Mouse (Mus musculus) cerebellum, postnatal 4 days (tissue): ENCODE results near the gene Stat1.

Experiments
- DNase-seq, 2 experiments: peaks; one replicate each; pipeline ENCODE4 v3.0.0; 2022; ENCODE audit warnings: low spot score in 2 of 2, mixed read lengths in 1 of 2

Stat1 gene

DNA sequence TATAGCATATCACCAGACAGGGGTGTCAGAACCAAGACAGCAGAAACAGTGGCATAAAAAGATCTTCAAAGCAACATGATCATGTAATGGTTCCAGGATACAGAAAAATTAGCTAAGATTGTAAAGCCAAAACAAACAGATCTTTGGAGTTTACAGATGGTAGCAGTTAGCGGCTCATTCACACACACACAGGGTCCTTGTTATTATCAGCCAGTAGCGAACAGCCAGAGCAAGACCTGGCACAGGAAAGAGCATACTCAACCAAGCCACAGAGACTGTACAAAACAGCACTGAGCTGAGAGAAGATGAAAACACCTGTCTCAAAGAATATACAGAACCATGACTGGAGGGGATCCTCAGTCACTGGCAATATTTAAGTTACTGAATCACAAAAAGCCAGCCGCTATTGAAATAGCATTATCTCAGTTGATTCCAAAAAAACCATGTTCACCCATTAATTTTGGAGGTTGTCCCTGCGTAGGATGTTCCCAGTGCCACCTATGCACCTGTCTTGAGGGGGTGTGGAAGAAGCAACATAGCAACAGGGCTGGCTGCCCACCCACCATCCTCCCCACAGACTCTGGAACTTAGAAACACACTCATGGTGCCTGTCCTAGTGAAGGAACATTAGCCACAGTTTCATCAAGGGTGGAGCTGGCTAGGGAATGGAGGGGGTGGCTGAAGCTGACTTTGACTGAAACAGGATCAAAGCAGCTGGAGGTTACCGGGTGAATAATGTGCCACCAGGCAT lies 44.6 kb downstream of the Stat1 start:
- DNase-seq, result no peak

DNA sequence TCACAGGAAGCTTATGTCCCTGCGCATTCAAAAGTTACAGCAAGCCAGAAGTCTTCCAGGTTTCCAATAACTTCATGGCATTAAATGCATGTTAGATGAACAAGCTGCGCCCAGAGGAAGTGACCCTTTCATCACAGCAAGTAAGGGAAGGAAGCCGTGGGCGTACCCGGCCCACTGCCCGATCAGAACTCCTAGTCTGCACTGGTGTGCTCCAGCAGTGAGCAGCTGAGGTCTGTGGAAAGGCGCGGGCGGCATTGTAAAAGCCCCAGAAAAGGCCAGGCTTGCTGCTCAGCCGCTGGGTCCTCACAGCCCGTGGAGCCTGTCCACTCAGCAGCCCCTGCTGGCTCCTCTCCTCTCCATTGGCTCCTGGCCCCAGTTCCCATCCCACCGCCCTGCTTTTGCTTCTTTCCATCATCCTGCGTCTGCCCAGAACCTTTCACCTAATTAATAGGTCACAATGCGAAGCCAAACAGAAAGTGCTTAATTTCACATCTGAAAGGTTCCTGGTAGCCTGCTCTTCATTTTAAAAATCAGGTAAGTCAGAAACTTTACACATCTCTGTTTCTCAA lies 47.5 kb downstream of the Stat1 start:
- DNase-seq, result no peak

DNA sequence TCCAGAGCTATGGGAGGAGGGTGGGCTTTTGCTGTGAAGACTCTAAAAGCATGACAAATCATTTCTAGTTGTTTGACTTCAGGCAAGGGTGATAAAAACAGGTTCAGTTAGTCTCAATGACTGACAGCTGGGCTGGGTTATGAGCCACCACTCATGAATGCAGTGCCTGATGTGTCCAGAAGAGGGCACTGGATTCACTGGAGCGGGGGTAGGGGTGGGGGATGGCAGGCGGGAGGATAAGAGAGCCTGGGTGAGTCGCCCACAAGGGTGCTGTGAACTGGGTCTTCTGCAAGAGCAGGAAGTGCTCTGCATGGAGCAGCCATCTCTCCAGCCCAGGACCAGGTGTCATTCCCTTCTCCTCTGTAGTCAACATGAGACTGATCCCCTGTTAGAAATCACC lies 50.8 kb downstream of the Stat1 start:
- DNase-seq, result peak in 1 of 2 experiments; percentile 27

DNA sequence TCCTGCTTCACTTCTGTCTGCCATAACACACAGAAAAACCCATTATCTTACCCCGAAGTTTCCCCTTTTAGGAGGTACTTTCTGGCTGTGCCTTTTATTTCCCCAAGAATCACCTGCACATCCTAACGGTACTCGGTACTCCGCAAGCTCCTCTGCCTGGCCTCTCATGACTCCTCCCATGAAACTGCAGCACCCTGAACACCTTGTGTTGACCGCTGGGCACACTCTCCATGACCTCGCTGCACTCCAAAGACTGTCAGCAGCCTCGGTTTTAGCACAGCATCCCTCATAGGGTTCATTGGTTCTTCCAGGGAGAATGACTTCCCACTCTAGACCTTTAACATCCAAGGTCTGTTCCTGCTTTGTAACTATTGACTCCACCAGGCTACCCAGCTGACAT lies 51.5 kb downstream of the Stat1 start:
- no peak for DNase-seq

DNA sequence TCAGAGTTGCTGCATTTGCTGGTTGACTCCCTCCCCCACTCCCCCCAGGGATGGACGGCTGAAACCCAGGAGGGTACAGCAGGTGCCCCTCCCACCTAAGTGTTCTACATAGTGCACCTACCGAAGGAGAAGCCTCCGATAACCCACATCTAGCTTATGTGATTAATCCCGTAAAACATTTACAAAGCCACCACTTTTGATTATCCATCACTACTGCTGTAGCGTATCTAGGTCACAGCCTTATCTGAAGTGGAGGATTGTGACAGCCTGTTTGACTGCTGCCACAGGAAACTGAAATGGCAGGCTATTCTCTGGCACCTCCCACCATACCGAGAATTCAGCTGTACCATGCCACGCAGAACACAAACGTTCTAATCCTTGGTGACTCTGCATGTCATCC lies 52.0 kb downstream of the Stat1 start:
- DNase-seq, result no peak

DNA sequence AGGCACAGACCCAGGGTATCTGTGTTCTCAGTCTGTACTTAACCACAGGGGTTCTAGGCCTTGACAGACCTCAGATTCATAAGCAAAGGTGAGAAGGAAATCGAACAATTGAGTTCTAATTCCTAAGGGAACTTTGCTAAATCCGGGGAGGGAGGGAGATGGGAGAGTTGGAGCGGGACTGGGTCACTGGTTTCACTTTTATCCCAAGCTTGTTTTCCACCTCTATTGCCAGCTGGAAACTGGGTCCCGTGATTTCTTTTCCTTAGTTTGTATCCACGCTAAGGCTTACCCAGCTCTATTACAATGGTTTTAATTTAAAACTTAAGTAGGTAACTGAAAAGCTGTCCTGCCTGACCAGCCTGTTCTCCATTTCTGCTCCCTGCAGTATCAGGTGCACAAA lies 56.1 kb downstream of the Stat1 start:
- DNase-seq, result no peak

DNA sequence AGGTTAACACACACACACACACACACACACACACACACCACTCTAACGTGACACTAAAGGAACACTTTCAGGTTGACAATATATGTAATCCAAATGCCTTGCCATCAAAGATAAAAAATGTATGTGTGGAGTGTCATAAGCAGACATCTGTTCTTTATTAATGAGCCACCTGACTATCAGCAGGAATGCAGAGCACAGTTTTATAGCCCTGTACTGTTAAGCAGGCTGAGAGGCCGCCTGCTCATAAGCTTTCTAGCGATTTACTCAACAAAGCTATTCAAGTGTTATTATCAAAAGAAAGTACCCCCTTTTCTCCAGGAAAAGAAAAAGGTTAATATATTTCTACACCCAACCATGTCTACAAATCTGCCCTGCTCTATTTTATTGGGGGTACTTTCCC lies 56.7 kb downstream of the Stat1 start:
- DNase-seq, result no peak

DNA sequence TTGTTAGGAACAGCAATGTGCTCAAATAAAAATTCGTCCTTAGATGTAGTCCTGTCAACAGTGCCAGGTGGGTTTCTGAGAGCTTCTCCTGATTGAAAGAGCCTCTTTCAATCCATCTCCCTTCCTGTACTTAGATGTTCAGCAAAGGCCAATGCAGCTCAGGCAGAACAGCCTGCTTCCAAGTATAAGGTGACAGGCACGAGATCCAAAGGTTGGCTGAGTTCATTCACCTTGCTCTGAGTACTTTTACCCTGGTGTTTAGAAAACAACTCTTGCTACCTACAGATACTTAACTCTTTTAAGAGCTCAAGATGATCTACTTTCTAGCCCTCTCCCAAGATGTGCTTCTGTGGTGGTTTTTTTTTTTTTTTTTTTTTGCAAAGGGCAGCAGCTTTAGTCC lies 57.8 kb downstream of the Stat1 start:
- no peak for DNase-seq

DNA sequence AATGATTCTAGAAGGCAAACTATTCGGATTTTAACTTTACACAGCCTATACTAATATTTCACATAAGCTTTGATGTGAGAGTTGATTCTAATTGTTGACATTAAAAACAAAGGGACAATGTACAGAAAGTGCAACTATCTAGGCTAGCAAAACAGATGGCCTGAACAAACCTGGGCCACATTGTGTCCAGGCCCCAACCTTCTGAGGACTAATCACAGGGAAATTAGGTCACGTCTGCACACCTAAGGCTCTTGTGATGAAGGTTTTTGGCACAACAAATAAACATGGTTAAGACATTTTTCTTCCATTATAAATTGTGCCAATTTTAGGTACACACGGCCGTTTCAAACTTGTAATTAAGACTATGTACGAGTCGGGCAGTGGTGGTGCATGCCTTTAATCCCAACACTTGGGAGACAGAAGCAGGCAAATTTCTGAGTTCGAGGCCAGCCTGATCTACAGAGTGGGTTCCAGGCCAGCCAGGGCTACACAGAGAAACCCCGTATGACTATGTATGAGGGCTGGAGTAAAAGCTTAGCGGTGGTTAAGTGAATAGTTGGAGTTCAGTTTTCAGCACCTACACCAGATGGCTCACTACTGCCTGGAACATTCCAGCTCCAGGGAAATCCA lies 60.8 kb downstream of the Stat1 start:
- DNase-seq, result no peak

DNA sequence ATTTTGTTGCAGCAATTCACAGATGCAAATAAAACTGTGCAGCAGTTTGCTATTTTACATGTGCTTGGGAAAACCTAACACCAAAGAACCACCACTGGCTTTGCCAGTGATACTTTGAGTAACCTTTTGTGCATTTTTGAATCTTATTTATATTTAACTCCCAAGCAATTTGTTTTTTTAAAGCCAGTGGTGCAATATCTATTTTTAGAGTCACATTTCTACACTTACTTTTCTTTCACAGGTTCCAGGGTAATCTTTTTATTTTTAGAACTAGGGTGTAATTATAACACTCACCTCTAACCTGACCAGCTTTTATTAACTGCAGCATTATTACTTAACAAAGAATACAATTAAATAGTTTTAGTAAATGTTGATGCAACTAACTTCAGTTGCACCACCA lies 62.8 kb downstream of the Stat1 start:
- DNase-seq, result no peak

DNA sequence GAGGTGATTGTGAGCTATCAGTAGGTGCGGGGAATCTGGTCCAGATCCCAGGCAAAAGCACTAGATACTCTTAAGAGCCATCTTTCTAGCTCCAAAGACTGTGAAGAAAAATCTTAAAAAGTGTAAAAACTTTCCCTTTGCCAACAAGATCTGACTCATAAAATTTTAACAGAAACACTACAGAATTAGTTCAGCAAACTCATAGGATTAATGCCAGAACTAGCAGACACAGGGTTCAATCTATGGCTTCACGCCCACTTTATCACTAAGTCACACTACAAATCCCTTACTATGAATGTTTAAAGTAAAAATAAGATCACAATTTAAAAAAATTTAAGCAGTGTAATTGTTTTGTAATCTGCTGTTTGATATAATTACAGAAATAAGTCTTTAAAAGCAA lies 63.8 kb downstream of the Stat1 start:
- DNase-seq, result no peak
